Mouse (Mus musculus) neural tube, embryonic 13.5 days (tissue): ENCODE results near the gene Pak2. TPM values are rescaled to one million over a fixed set of nuclear protein-coding genes. Genes with fewer than 3 reads are reported as not detected.

Experiments
- ATAC-seq: fragments of 200-750 bp; cut with Nextera tagmentation; 2 replicates; pipeline ENCODE4 v1.8.0; 2017; ENCODE audit warnings: low read depth, mild to moderate bottlenecking, moderate TSS enrichment, moderate library complexity
- H3K27ac ChIP-seq: fragments of 300-500 bp; sonication (generic); replicated peaks from 2 replicates; pipeline ENCODE4 v1.5.1; 2015; ENCODE audit warnings: moderate library complexity, mild to moderate bottlenecking, inconsistent platforms
- H3K27me3 ChIP-seq: fragments of 300-500 bp; sonication (generic); 2 replicates; pipeline ENCODE4 v1.6.1; 2015; ENCODE audit warnings: mild to moderate bottlenecking, inconsistent platforms
- H3K36me3 ChIP-seq: fragments of 300-500 bp; sonication (generic); 2 replicates; pipeline ENCODE4 v1.6.1; 2015; ENCODE audit warnings: mild to moderate bottlenecking, inconsistent platforms
- H3K4me1 ChIP-seq: fragments of 300-500 bp; sonication (generic); replicated peaks from 2 replicates; pipeline ENCODE4 v1.6.1; 2015; ENCODE audit warnings: inconsistent platforms
- H3K4me2 ChIP-seq: fragments of 300-500 bp; sonication (generic); 2 replicates; pipeline ENCODE4 v1.6.1; 2015; ENCODE audit warnings: inconsistent platforms, mild to moderate bottlenecking, moderate library complexity
- H3K4me3 ChIP-seq: fragments of 300-500 bp; sonication (generic); 2 replicates; pipeline ENCODE4 v1.5.1; 2015; ENCODE audit warnings: mild to moderate bottlenecking, inconsistent platforms
- H3K9ac ChIP-seq: fragments of 300-500 bp; sonication (generic); 2 replicates; pipeline ENCODE4 v1.6.1; 2015; ENCODE audit warnings: moderate library complexity, mild to moderate bottlenecking, inconsistent platforms
- H3K9me3 ChIP-seq: fragments of 300-500 bp; sonication (generic); 2 replicates; pipeline ENCODE4 v1.6.1; 2016; ENCODE audit warnings: inconsistent platforms
- WGBS: fragments of 180-500 bp; shearing (Covaris S2); methylation state at CpG from one replicate; pipeline ENCODE4 v1.1.7; 2015; 5-methylcytosine and 5-hydroxymethylcytosine counted together
- microRNA-seq: library from miRNA; unstranded; fragments of <30 nt; microRNA quantifications from one replicate; pipeline ENCODE4, GENCODE M21; 2016
- polyA plus RNA-seq: library from polyadenylated mRNA; unstranded; fragments of >200 nt; fragmentation: Nextera tagmentation; extraction: Ambion mirVana; gene quantifications from 2 replicates; pipeline ENCODE4 v1.2.1, GENCODE M21; 2015

Gene Pak2
- polyA plus RNA-seq, 1 experiment from 2014 or later = 30.7 TPM

- peaks cover 64% of the 10 kb centered on the region for H3K36me3 ChIP-seq
Observed at GRCm38 (mm10) chr16:31979501-31979900, 99.6 kb downstream of the Pak2 start.

GRCm38 (mm10) chr16:31975258-31975657 is 103.9 kb downstream of the Pak2 start:
- H3K4me3 ChIP-seq = no peak overlapping the region
- no peaks in the 10 kb centered on the region for H3K27me3 ChIP-seq
- H3K4me1 ChIP-seq = no peaks in the 10 kb centered on the region
- H3K36me3 ChIP-seq = peaks cover 81% of the 10 kb centered on the region
- no peak overlapping the region for H3K27ac ChIP-seq
- no peak for ATAC-seq
- no peaks in the 10 kb centered on the region for H3K9me3 ChIP-seq
- 94% methylated on average over 4 of the region's 4 CpGs for WGBS
- no peak overlapping the region for H3K9ac ChIP-seq
- no peak overlapping the region for H3K4me2 ChIP-seq

More at GRCm38 (mm10) chr16:31979501-31979900, 99.6 kb downstream of the Pak2 start:
- H3K4me2 ChIP-seq = no peak overlapping the region
- no peak overlapping the region for H3K4me3 ChIP-seq
- no peaks in the 10 kb centered on the region for H3K9me3 ChIP-seq
- H3K27ac ChIP-seq = no peak overlapping the region
- no peaks in the 10 kb centered on the region for H3K27me3 ChIP-seq
- H3K4me1 ChIP-seq = no peaks in the 10 kb centered on the region
- no peak for ATAC-seq
- no peak overlapping the region for H3K9ac ChIP-seq
- WGBS = 94% methylated on average over 3 of the region's 3 CpGs

Small RNA genes within 50 kb of the gene (microRNA-seq; reads per million reads assigned to microRNA genes)
- not detected for gene Gm26269

Other genes starting within 250 kb of the Pak2 start
- 0.32 TPM in 2 replicates for gene Meltf, start 200.5 kb downstream of the Pak2 start, polyA plus RNA-seq
- gene Pigz, start 145.5 kb downstream of the Pak2 start, polyA plus RNA-seq = 2.0 and 4.3 TPM in 2 replicates
- gene 0610012G03Rik, start 130.8 kb downstream of the Pak2 start, polyA plus RNA-seq = 93.1 and 99.5 TPM in 2 replicates
- 106 and 120 TPM in 2 replicates for gene Ncbp2, start 130.8 kb downstream of the Pak2 start, polyA plus RNA-seq
- gene Senp5, start 76.1 kb downstream of the Pak2 start, polyA plus RNA-seq = 17.7 and 18.7 TPM in 2 replicates
- gene Pigx, start 20.4 kb upstream of the Pak2 start, polyA plus RNA-seq = 106 and 125 TPM in 2 replicates
- gene Cep19, start 20.5 kb upstream of the Pak2 start, polyA plus RNA-seq = 48.7 and 51.2 TPM in 2 replicates
- 8.1 and 9.9 TPM in 2 replicates for gene Nrros, start 86.3 kb upstream of the Pak2 start, polyA plus RNA-seq
- not detected in 2 replicates for gene Bex6, start 100.5 kb upstream of the Pak2 start, polyA plus RNA-seq
- gene Fbxo45, start 167.8 kb upstream of the Pak2 start, polyA plus RNA-seq = 15.8 and 18.4 TPM in 2 replicates
- gene Wdr53, start 167.9 kb upstream of the Pak2 start, polyA plus RNA-seq = 16.4 and 17.1 TPM in 2 replicates
- gene Smco1, start 192.1 kb upstream of the Pak2 start, polyA plus RNA-seq = 0.28 TPM in 1 of 2 replicates, not detected in the other
- gene Rnf168, start 198.1 kb upstream of the Pak2 start, polyA plus RNA-seq = 25.3 and 27.3 TPM in 2 replicates